Mouse (Mus musculus) small intestine, adult 2 months (tissue): ENCODE measurements around the gene Gsto1.

Source experiments
- CTCF ChIP-seq: fragments of 200-500 bp; IDR thresholded peaks from 2 replicates; pipeline ENCODE4 v1.5.1; 2012; ENCODE audit warnings: low read depth, mild to moderate bottlenecking, control low read depth, inconsistent platforms, low read length, moderate library complexity, mixed read lengths; ENCODE audit not compliant: insufficient replicate concordance, insufficient read length; ENCODE audit errors: extremely low read depth
- POLR2A ChIP-seq: fragments of 200-500 bp; IDR thresholded peaks from 2 replicates; pipeline ENCODE4 v1.6.1; 2012; ENCODE audit warnings: low read depth, mild to moderate bottlenecking, control low read depth, inconsistent platforms, low read length, moderate library complexity

GRCm38 (mm10) chr19:47868951-47869350 lies 14.2 kb downstream of the Gsto1 start:
- TF ChIP-seq POLR2A = no peak
- TF ChIP-seq CTCF = no peak
